Mouse (Mus musculus) ES-Bruce4 (cell line): ENCODE data around the gene Myl12a.

Experiments used
- CTCF ChIP-seq: IDR thresholded peaks from one replicate; pipeline ENCODE4 v1.8.1; 2011; ENCODE audit warnings: low read depth, low read length
- EP300 ChIP-seq: IDR thresholded peaks from 2 replicates; pipeline ENCODE4 v1.6.1; 2011; ENCODE audit warnings: low read depth, low read length; ENCODE audit not compliant: insufficient read depth
- POLR2A ChIP-seq: IDR thresholded peaks from one replicate; pipeline ENCODE4 v1.8.1; 2011; ENCODE audit warnings: low read length; ENCODE audit not compliant: insufficient read depth

GRCm38 (mm10) chr17:71037188-71037587 lies 34.5 kb upstream of the Myl12a start:
- TF ChIP-seq CTCF (no peak), POLR2A (no peak), EP300 (no peak)
